Mouse (Mus musculus): ENCODE measurements around the gene Olfr120. TPM values are rescaled to one million over a fixed set of nuclear protein-coding genes. Genes with fewer than 3 reads are reported as not detected.

The Olfr120 gene
- polyA plus RNA-seq (2014; fragmentation: Illumina TruSeq; extraction: RNeasy Lipid Tissue Mini Kit (QIAGEN cat#74804); ENCODE audit: low read depth, low replicate concordance), result not detected

GRCm38 (mm10) chr17:37721508-37721907 is at the start of gene Olfr120:
TSS of gene Olfr120 (plus strand) at chr17:37721808.

GRCm38 (mm10) chr17:37696264-37696663 is 25.3 kb upstream of the Olfr120 start, which contains the start of gene Olfr119:
TSS of gene Olfr119 (plus strand) at chr17:37696564.

GRCm38 (mm10) chr17:37768307-37768706 is 46.7 kb downstream of the Olfr120 start, which contains the start of gene Olfr122:
TSS of gene Olfr122 (plus strand) at chr17:37768607.

Other genes with a start within 250 kb of the Olfr120 start
- not detected for gene H2-M2, start 238.3 kb upstream of the Olfr120 start, polyA plus RNA-seq (2014; fragmentation: Illumina TruSeq; extraction: RNeasy Lipid Tissue Mini Kit (QIAGEN cat#74804); ENCODE audit: low read depth, low replicate concordance)
- not detected for gene Olfr110, start 229.3 kb upstream of the Olfr120 start, polyA plus RNA-seq (2014; fragmentation: Illumina TruSeq; extraction: RNeasy Lipid Tissue Mini Kit (QIAGEN cat#74804); ENCODE audit: low read depth, low replicate concordance)
- not detected for gene Olfr111, start 213.8 kb upstream of the Olfr120 start, polyA plus RNA-seq (2014; fragmentation: Illumina TruSeq; extraction: RNeasy Lipid Tissue Mini Kit (QIAGEN cat#74804); ENCODE audit: low read depth, low replicate concordance)
- gene Olfr112, start 152.4 kb upstream of the Olfr120 start, polyA plus RNA-seq (2014; fragmentation: Illumina TruSeq; extraction: RNeasy Lipid Tissue Mini Kit (QIAGEN cat#74804); ENCODE audit: low read depth, low replicate concordance), result not detected
- not detected for gene Olfr113, start 144.1 kb upstream of the Olfr120 start, polyA plus RNA-seq (2014; fragmentation: Illumina TruSeq; extraction: RNeasy Lipid Tissue Mini Kit (QIAGEN cat#74804); ENCODE audit: low read depth, low replicate concordance)
- not detected for gene Olfr114, start 129.1 kb upstream of the Olfr120 start, polyA plus RNA-seq (2014; fragmentation: Illumina TruSeq; extraction: RNeasy Lipid Tissue Mini Kit (QIAGEN cat#74804); ENCODE audit: low read depth, low replicate concordance)
- not detected for gene Olfr115, start 94.7 kb upstream of the Olfr120 start, polyA plus RNA-seq (2014; fragmentation: Illumina TruSeq; extraction: RNeasy Lipid Tissue Mini Kit (QIAGEN cat#74804); ENCODE audit: low read depth, low replicate concordance)
- gene Olfr116, start 94.6 kb upstream of the Olfr120 start, polyA plus RNA-seq (2014; fragmentation: Illumina TruSeq; extraction: RNeasy Lipid Tissue Mini Kit (QIAGEN cat#74804); ENCODE audit: low read depth, low replicate concordance), result not detected
- not detected for gene Olfr117, start 58.0 kb upstream of the Olfr120 start, polyA plus RNA-seq (2014; fragmentation: Illumina TruSeq; extraction: RNeasy Lipid Tissue Mini Kit (QIAGEN cat#74804); ENCODE audit: low read depth, low replicate concordance)
- gene Olfr118, start 54.8 kb upstream of the Olfr120 start, polyA plus RNA-seq (2014; fragmentation: Illumina TruSeq; extraction: RNeasy Lipid Tissue Mini Kit (QIAGEN cat#74804); ENCODE audit: low read depth, low replicate concordance), result not detected
- gene Olfr119, start 25.2 kb upstream of the Olfr120 start, polyA plus RNA-seq (2014; fragmentation: Illumina TruSeq; extraction: RNeasy Lipid Tissue Mini Kit (QIAGEN cat#74804); ENCODE audit: low read depth, low replicate concordance), result not detected
- gene Olfr121, start 27.0 kb downstream of the Olfr120 start, polyA plus RNA-seq (2014; fragmentation: Illumina TruSeq; extraction: RNeasy Lipid Tissue Mini Kit (QIAGEN cat#74804); ENCODE audit: low read depth, low replicate concordance), result not detected
- not detected for gene Olfr122, start 46.8 kb downstream of the Olfr120 start, polyA plus RNA-seq (2014; fragmentation: Illumina TruSeq; extraction: RNeasy Lipid Tissue Mini Kit (QIAGEN cat#74804); ENCODE audit: low read depth, low replicate concordance)
- gene Olfr123, start 71.7 kb downstream of the Olfr120 start, polyA plus RNA-seq (2014; fragmentation: Illumina TruSeq; extraction: RNeasy Lipid Tissue Mini Kit (QIAGEN cat#74804); ENCODE audit: low read depth, low replicate concordance), result not detected
- gene Olfr124, start 78.1 kb downstream of the Olfr120 start, polyA plus RNA-seq (2014; fragmentation: Illumina TruSeq; extraction: RNeasy Lipid Tissue Mini Kit (QIAGEN cat#74804); ENCODE audit: low read depth, low replicate concordance), result not detected
- not detected for gene Olfr125, start 111.1 kb downstream of the Olfr120 start, polyA plus RNA-seq (2014; fragmentation: Illumina TruSeq; extraction: RNeasy Lipid Tissue Mini Kit (QIAGEN cat#74804); ENCODE audit: low read depth, low replicate concordance)
- gene Olfr126, start 125.7 kb downstream of the Olfr120 start, polyA plus RNA-seq (2014; fragmentation: Illumina TruSeq; extraction: RNeasy Lipid Tissue Mini Kit (QIAGEN cat#74804); ENCODE audit: low read depth, low replicate concordance), result not detected
- not detected for gene Olfr127, start 178.6 kb downstream of the Olfr120 start, polyA plus RNA-seq (2014; fragmentation: Illumina TruSeq; extraction: RNeasy Lipid Tissue Mini Kit (QIAGEN cat#74804); ENCODE audit: low read depth, low replicate concordance)
- gene Olfr128, start 198.7 kb downstream of the Olfr120 start, polyA plus RNA-seq (2014; fragmentation: Illumina TruSeq; extraction: RNeasy Lipid Tissue Mini Kit (QIAGEN cat#74804); ENCODE audit: low read depth, low replicate concordance), result not detected
- gene Olfr761, start 231.3 kb downstream of the Olfr120 start, polyA plus RNA-seq (2014; fragmentation: Illumina TruSeq; extraction: RNeasy Lipid Tissue Mini Kit (QIAGEN cat#74804); ENCODE audit: low read depth, low replicate concordance), result not detected

Data from liver, adult 10 weeks (tissue).